Mouse (Mus musculus) testis, postnatal 14 days (tissue): ENCODE data around the gene Lad1.

Source experiments
- DNase-seq: peaks from one replicate; pipeline ENCODE4 v3.0.0; 2021; ENCODE audit warnings: low spot score

The Lad1 gene

DNA sequence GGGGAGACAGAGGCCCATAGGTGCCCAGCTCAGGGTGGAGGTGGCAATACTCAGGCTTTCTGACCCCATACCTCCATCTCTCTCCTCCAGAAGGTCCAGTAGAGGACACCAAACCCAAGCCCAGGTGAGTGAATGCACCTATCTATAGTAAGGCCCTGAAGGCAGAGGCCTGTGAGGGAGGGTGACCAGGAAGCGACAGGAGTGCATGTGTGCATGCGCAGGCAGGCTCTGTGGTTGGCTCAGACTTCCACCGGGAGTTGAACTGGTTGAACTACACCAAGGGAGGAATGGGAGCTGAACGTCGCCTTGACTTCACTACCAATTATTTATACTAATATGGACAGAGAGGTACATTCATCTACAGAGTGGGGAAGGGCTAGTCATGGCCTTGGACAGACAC is 28.2 kb downstream of the Lad1 start:
- DNase-seq, result no peak

DNA sequence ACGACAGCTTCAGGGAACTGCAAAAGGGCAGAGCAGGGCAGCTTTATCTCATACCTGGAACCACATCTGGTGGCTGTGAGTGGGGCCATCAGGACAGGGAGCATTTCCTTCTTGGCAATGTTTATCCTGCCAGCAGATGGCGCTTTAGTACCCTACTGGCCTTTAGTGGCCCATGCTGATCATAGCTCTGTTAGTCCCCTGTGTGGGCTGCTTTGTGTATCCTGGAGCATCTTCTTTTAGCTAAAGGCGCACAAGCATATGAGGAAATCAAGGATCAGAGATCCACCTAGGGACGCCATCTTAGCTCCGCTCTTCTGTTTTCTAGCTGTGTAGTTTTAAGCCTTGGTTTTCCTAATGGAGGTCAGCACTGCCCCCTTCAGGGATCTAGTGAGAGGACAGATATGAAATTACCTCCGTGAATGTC is 28.8 kb downstream of the Lad1 start:
- DNase-seq, result no peak

DNA sequence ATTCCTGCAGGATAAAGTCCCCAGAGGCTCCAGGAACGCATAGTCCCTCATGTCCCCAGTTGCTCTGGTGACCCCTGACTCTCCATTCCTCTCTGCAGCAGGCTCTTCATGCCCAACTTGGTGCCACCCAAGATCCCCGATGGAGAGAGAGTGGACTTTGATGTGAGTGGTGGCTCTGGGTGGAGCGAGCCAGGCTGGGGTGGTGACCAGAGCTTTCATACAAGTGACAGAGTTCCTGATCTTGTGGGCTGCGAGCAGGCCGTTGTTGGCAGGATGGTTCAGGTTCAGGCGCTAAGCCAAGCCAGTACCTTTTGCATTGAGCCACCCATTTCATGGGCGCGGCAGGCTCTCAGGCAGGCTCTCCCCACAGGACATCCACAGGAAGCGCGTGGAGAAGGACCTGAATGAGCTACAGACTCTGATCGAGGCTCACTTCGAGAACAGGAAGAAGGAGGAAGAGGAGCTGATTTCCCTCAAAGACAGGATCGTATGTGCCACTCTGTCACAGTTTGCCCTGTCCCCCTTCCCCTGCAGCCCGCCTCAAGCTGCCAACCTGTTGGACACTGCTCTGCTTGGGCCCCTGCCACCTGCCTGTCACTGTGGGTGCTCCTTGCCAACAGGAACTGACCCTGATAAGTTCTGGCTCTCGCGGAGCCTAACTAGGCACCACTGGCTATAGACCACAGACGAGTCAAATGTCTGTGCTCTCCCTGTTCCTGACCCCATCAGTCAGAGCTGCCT is 29.4 kb downstream of the Lad1 start:
- no peak for DNase-seq

DNA sequence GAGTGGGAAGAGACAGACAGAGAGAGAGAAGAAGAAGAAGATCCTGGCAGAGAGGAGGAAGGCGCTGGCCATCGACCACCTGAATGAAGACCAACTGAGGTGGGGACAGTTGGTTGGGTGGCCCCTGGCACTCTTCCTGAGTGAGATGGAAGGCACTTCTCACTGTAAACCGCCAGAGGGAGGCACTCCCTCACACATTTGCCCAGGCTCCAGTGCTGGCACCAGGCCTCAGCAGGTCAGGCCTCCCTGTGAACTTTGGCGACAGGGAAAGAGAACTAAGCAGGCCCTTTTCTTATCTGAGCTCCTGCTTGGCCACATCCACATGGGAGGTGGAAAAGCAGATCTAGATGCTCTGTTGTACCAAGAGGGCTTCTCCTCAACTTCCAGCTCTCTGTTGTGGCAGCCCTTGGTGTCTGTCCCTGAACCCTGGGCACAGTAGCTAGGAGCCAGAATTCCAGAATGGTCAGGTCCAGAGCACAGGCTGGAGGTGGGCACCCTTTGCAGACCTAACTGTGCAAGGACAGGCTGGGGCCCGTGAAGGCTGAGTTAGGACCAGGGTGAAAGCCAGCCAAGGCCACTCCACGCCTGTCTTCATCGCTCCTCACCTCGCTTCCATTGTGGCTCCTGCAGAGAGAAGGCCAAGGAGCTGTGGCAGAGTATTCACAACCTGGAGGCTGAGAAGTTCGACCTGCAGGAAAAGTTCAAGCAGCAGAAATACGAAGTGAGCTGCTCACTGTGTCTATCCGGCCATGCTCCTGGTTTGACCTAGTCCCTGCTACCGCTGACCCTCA is 32.5 kb downstream of the Lad1 start:
- DNase-seq, result peak; percentile 44

DNA sequence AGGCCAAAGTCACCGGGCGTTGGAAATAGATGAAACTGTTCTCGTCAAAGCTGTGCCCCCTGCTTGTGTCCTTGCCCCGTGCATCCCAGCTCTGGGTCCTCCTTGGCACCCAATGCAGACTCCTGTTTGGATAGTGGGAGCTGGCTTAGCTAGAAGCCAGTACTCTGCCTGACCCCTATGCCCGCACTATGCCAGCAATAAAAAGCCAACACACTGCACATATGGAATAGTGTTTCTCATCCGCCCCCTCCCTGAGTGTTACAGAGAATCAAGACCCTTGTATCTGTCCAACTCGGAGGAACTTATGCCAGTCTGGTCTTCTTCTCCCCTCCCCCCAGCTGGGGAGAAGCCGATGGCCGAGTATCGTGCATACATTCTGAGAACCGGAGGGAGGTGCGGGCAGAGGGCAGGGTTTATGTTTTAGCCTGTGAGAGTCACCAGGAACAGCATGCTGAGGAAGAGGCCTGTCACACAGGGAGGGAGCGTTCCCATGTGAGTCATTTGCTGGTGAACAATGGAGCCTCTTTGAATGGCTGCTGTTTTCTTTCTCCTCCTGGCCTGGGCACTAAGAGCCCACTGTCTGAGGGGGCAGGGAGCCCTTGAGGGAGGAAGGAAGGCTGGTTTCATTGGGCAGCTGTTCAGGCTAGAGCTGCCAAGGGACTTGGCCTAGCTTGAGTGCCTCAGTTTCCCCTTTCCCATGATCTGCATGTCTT is 33.8 kb downstream of the Lad1 start:
- DNase-seq, result no peak

DNA sequence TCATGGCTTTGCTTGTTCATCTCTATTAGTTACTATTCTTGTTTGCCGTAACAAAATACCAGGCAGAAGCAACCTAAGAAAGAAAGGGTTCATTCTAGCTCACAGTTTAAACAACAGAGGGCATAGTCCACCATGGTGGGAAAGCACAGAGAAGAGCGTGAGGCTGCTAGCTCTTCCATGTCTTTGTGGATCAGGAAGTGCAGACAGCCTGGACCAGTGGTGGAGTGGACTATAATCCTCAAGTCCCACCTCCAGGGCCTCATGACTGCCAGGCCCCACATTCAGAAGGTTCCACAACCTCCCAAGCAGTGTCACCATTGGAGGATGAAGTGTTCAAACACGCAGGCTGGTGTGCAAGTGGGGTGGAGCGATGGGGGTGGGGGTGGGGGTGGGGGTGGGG is 34.8 kb downstream of the Lad1 start:
- DNase-seq, result no peak

DNA sequence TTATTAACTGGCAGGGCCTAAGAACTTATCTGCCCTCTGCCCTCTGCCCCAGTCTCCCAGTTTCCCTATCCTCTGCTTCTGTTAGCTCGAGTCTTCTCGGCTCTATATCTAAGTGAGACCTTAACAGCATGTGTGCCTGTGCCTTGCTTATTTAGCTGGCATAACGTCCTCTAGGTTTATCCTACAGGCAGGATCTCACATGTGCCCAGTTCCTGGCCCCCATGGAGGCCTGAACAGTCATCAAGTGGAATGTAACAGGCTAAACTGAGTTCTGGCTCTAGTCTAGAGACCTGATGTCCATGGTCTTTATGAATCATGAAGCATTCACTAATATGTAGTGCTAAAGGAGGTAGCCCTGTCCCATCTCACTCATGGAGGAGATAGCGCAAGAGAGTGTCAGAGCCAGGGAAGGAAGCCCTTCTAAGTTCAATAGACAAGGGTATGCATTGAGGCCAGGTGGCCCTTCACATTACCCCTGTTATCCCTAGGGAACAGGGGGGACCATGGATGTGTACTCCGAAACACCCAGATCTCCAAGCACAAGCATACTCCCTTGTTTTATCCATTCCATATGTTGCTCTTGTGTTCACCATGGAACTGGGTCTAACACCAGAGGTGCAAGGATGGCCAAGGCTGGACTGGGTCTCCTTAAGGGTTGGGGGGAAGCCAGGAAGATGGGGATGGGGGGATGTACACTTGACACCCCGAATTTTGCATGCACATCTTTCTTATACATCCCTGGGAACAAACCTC is 36.4 kb downstream of the Lad1 start:
- no peak for DNase-seq

DNA sequence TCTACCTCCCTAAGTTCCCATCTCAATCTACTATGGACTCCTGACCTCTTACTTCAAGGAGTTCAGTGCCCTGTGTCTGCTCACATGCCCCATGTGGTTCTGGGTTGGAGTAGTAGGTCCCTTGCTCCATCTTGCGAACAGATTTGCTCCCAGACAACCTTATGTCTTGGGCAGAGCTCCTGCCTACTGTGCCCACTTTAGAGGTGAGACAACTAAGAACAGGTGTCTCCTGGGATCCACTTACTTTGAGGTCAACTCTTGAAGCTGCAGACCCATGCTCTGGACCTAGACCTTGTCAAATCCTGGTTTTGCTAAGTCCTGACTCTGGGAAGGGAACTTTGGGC is 36.9 kb downstream of the Lad1 start:
- no peak for DNase-seq

DNA sequence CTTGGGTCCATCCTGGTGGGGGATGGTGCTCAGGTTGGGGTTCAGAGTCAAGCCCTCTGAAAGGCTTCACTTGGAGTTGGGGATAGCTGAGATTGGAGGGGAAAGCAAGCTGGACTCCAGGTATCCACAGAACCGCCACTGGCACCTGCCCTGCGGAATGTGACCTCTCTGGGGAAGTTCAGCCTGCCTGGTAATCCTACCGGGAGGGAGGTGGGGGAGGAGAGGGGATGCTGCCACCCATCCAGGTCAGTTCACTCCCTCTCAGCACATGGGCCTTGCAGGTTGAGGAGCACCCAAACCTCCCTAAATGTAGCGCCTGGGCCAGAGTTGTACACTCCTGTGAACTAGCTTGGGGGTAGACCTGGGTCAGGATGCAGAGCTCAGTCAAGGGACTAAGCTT is 37.7 kb downstream of the Lad1 start:
- no peak for DNase-seq

DNA sequence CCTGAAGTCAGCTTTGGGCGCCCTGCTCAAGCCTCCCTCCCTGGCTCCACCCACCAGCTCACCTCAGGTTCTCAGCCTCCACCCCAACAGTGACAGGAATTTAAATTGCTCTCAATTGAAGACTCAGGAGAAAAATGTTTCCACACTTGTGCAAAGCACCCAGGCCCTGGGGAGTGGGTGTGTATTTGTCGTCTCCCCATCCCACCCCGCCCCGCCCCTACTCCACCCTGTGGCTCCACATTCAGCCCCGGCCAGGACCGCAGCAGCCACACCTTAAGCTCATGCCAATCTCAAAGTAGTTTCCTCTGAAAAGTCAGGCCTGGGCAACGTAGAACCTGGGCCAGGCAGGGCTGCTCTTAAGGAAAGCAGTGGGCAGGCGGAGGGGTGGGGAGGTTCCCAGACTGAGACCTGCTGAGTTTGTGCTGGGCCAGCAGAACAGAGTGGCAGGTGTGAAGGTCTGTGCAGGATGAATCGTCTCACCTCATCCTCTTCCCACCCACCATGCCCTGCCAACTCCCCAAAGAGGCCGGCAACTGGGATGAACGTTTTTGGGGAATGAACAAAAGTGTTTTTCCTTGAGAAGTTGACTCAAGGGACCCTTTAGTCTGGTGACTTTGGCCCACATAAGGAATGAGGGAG is 38.9 kb downstream of the Lad1 start:
- DNase-seq, result no peak

DNA sequence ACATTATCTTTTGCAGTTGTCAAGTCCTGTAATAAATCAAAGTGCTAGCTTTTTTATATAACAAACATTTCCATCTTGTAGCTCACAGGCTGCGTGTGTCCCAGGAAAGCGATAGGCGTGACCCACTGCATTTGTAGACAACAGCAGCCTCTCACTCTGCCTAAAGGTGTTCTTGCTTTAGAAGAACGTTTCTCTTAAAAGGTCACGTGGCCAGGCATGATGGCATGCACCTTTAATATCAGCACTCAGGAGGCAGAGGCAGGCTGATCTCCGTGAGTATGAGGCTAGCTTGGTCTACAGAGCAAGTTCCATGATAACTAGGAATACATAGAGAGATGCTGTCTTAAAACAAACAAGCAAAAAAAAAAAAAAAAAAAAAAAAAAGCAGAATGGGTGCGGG is 40.1 kb downstream of the Lad1 start:
- no peak for DNase-seq

DNA sequence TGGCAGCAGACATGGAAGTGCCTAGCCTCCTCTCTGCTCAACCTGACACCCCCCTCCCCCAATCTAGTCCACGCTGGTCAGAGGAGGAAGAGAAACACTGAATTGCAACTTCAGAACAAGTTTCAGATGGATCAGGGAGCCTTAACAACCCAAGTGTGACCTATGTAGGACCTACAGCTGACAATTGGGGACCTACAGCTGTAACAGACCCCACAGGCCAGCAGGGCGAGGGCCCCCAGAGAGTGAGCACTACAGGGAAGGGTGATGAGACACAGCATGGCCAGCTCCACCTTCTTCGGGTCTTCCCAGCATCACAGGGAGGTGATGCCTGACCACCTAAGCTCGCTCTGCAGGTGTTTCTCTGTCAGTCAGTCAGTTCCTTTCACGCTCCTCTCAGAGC is 42.7 kb downstream of the Lad1 start:
- DNase-seq, result no peak

DNA sequence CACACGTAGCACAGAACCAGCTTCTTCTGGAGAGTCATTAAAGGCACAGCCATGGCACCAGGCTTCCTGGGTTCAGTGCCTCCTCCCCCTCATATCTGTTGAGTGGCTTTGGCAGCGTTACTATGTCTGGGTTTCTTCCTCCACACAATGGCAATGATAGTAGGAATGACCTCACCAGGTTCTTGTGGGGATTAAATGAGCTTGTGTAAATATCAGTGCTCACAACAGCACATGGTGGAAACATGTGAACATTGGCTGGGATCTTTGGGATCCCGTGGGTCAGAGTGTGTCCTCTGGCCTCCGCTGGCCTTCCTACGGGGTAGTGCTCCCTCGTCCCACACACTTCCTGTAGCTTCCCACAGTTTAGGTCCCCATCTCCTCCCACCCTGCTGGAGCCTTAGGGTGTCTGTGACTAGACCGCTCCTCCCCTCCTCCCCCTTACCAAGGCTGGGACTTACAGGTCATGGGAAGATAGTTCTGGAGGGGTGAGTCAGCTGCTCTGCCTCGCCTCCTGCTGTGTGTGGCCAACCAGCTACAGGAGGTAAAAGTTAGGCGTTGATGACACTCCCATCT is 43.7 kb downstream of the Lad1 start:
- peak; percentile 34 for DNase-seq

DNA sequence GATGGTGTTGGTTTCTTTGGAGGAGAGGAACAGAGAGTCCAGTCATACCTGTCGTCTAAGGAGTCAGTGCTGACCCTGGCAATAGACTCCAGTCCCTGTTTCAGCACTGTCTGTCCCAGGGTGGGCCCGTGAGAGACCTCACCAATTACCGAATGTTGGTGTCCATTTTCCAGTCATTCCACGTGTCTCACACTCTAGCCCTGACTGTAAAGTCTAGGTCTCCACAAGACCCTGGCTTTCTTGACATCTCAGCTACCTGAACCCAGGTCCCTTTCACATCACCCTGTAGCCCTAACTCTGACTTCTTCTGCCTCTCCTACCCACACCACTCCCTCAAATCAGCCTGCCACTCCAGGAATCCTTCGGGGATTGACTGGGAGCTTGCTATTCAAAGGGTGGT is 44.2 kb downstream of the Lad1 start:
- DNase-seq, result no peak

DNA sequence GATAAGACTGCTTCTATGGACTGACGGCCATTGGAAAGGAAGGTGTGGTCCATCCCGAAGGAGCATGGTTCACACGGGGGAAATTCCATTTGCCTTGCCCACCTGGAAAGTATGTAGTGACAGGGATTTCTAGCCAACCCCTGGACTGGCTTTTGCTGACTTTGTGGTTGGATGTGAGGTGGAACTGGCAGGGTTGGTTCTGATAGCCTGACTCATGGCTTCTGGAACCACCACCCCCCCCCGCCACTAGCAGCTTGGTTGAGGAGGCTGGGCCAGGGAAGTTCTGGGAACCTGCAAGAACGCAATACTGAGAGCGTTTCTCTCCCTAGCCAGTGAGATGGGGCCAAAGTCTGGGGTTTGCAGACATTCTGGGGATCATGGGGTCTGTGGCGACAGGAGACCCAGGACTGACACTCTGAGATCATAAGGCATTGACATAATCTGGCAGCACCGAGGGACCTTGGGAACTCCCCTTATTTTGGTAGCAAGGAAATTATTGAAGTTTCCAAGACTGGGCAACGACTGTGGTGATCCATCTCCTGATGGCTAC is 45.5 kb downstream of the Lad1 start:
- no peak for DNase-seq

DNA sequence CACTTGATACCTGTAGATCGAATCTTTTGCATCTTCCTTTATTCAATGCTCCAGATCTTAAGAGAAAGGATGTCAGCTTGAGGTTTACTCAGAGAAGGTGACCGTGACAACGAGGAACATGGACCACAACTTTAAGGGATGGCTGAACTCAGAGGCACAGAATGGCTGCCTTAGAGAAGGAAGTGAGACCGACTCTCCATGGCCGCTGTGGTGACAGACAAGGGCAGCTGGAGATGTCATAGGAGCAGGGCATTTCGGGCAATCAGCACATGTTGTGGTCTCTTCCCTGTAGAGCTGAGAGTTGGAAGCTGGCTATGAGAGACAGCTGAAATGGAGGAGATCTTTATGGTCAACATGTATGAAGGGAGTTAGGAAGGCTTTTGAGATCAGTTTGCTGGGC is 46.4 kb downstream of the Lad1 start:
- no peak for DNase-seq

DNA sequence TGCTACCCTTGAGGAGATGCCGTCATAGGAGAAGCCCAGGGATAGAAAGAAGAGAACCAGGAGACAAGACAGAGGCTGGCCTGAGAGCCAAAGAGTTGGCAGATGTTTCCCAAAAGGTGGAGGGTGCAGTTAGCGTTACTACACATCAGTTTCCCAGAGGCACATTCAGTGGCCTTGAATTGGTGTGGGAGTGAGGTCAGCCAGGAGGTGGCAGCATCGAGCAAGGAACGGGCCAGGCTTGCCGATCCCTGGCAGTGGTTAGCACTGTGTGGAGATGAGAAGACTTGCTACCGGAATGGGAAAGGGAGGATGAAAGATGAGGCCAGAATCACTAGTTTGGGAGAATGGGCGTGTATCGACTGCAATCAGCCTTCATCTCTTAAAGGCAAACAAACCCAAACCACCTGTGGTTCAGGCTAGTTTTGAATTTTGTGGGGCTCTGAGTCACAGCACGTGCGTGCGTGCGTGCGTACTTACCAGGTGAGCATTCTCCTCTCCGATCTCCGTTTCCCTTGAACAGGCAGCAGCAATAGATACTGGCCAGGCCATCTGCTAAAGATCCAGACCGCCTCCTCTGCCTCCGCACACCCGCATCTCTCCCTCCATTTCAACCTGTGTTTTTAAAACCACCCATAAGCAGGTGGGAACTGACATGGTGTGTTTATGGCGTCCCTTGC is 47.3 kb downstream of the Lad1 start:
- DNase-seq, result peak; percentile 72

DNA sequence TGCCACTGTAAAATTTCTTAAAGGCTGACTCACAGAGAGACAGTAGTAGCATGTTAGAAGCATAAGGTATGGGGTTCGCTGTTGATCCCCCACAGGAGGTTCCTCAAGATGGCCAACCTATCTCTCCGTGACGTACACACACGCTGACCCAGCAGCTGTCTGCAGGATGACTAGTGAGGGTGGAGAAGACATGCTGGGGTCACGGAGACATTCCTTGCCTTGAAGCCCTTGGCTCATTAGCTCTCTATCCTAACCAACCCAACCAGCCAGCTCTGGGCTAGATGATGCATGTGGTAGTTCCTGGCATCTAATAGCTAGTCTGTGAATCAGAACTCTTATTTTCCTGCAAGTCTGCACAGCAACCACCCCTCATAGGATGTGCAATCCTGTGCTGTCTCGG is 50.2 kb downstream of the Lad1 start:
- no peak for DNase-seq

DNA sequence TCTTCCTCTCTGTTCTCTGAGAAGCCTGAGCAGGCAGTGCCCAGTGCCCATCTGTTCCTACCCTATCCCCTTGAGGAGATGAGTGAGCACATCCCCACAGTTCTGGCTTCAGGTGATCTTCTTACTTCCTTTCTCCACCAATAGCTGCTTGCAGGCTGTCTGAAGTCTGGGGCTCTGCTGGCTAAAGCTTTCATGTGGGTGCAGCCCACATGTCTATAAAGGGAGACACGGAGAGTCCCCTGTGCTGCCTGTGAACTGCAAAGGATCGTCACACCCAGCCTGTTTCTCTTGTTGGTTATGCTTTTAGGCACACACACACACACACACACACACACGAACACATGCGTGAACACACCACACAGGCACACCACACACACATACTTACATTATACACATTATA is 54.6 kb downstream of the Lad1 start:
- DNase-seq, result no peak

DNA sequence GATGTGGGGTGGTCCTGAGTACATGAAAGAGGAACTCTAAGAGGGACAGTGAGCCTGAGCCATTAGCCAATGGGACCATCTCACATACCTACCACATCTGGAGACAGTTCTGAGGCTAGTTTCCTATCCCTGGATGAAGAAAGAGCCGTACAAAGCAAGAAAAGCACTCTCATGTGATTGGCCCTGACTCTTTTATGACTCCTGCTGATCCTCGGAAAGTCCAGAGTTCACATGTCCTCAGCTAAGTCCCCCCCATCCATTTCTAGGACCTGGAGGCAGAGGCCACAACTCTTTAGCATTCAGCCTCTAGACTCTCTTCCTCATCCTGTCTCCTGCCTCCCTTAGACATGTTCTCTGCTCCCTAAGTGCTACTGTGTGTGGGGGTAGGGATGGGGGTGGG is 58.9 kb downstream of the Lad1 start:
- no peak for DNase-seq
